Mouse (Mus musculus) ovary, adult 18-20 months (tissue): Measurements from ENCODE around the gene Med12l.
"Not testable (repeated sequence)": the region's sequence is repeated elsewhere in the genome, so short reads cannot be mapped to it uniquely, and the experiment has no call there.

Experiments
- DNase-seq: peaks from one replicate; pipeline ENCODE4 v3.0.0; 2022; ENCODE audit warnings: low spot score, mixed read lengths

The Med12l gene

DNA sequence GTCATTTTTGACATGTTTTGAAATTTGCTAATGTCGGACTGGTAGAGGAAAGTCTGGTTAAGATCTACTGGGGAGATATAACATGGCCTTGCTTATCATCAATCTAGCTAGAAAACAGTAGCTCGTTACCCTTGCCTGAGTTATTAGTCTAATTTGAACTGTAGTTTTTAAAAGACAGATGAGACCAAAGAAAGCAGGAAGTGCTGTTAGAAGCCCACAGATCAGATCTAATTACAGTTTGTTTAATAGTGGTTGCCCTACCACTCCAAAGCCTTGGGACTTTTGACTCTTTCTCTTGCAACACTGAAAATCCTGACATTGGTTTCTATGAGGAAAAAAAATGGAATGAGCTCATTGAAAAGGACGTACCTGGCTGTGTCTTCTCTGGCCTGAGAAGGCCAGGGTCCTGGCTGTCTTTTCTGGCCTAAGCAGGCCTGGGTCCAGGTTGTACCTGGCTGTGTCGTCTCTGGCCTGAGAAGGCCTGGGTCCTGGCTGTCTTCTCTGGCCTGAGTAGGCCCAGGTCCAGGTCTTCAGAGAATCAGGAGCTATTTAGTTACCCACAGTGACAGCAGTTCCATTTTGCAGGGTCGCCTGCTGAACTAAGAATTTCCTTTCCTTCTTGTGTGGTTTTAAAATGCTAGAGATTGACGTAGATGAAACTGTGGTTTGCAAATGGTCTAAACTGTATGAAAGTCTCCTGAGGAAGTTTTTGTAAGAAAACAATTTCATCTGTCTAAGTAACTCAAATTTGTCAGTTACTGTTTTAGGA is 95.8 kb downstream of the Med12l start, which contains the start of gene Gpr171:
Gene Gpr171 (minus strand): TSS at position 604 of the 769 bp plus-strand sequence.
- DNase-seq: no peak

DNA sequence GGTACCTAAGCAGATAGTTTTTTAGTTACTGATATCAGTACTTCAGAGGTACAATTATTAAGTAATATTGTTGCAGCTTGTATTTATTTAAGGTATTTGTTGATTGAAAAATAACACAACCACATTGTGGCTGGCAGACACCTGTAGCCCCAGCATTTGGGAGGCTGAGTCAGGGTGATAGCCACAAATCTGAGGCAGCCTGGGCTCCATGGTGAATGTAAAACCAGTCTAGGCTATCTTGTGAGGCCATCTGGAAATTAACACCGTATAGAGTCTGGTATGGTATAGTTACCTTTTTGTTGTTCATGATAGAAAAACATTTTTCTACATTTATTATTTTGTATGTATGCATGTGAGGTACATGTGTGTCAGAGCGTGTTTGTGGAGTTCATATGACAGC is 96.5 kb downstream of the Med12l start:
- no peak for DNase-seq

DNA sequence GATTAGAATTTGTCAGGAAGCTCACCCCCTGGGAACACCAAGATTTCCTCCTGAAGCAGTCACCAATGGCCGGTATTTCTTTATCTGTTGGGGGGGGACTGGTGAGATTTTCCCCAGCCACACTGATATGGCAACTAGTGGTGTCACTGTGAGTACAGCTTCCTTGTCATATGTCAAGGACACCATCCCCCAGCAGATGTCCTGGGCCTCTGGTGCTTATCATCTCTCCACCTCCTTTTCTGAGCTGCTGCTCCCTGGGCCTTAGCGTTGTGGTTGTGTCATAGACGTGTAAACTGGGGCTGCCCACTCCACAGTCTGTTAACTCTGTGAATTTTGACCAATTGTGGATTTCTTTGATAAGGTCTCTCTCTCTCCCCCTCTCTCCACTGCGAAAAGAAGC is 98.8 kb downstream of the Med12l start:
- no peak for DNase-seq

DNA sequence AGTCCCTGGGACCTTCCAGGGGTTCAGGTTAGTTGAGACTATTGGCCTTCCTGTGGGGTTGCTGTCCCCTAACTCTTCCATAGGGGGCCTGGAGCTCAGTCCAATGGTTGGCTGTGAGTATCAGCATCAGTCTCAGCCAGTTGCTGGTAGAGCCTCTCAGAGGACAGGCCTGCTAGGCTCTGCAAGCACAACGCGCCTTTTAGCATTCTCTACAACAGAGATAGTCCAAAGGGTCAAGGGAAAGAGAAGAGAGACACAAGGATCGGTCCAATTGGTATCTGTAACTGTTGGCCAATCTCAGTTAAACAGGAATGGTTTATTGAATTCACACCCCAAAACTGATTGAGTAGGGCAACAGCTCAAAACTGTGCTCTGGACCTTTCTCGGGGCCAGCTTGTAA is 101.8 kb downstream of the Med12l start:
- DNase-seq: no peak

DNA sequence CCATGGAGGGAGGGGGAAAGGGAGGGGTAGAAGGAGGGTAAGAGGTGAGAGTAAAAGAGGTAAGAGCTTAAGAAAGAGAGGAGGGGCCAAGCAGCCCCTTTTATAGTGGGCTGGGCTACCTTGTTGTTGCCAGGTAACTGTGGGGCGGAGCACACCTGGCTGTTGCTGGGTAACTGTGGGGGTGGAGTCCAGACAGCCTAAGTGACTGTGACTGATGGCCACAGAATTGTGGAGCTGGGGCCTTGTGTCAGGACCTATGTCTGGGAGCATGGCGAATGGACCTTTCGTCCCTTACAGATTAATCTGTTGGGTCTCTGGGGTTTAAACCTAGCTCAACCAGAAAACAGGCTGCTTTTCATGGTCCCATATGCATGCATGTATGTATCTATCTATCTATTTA is 104.2 kb downstream of the Med12l start:
- DNase-seq: not testable (repeated sequence)

DNA sequence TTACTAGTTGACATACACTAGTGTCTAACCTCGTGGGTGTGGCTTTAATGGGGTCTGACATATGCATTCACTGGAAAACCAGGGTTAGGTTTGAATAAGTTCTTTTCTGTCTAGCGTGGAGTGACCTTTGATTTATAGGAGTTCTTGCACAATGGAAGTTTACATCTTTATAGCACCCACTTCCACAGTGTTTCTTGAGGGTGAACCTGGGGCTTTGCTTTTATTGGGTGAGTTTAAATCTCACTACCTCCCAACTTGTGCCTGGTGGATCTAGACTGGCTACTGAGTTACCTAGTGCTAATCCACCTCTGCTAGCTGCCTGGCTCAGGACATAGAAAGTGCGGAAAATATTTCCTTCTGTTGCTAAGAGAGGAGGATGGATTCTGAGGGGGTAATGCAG is 106.3 kb downstream of the Med12l start:
- no peak for DNase-seq

DNA sequence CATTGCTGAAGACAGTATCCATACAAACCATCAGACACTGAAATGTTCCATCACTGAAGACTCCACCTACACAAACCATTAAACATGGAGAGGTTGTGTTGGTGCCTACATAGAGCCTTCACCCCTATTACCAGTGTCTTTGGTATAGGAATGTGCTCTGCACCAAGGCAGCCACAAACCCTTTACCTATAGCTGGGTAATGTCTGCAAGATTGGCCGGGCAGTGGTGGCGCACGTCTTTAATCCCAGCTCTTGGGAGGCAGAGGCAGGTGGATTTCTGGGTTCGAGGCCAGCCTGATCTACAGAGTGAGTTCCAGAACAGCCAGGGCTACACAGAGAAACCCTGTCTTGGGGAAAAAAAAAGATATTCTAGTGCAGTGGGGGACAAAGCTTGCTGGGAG is 107.7 kb downstream of the Med12l start:
- DNase-seq: not testable (repeated sequence)

DNA sequence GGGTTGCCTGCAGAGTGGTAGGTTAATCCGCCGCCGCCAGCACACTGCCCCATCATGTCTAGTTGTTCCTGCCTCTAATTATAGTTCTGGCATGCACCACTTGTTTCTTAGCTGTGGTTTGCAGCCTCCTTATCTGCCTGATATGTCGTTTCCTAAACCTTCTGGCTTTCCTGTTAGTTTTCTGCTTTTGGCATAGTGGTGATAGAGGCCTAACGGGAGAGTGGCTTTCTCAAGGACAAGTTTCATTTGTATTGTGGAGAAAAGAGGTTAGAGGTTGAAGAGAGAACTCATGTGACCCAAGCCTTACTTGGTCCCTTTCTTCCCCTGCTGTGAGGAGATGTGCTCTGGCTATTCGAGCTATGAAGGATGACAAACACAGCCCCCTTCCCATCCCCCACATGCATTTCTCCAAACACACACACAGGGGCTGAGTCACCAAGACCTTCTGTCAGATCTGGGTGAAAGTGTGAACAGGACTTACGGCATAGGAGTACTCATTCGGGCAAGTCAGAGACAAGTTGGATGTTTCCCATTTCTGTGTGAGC is 108.4 kb downstream of the Med12l start:
- DNase-seq: peak; percentile 23

DNA sequence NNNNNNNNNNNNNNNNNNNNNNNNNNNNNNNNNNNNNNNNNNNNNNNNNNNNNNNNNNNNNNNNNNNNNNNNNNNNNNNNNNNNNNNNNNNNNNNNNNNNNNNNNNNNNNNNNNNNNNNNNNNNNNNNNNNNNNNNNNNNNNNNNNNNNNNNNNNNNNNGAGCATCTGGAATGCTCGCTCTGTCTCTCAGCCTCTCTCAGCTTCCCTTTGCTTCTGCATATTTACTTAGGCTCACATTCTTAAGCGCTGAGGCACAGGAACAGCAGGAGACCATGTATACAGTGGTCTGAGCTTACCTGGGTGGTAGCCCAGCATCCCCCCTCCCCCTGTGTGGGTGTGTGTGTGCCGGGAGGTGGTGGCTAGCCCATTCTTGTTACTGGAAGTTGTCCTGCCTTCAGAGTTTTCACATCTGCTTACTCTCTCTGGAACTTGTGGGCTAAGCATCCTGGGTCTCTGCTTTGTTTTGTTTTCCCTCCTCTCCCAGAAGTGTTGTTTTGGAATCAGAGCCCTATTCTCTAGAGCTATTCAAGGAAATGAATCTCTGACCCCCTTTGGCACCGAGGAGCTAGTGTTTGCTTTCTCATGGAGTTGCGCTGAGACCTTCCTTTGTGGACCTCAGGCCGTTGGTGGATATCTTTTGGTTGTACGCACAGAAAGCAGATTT is 115.6 kb downstream of the Med12l start:
- DNase-seq: no peak

DNA sequence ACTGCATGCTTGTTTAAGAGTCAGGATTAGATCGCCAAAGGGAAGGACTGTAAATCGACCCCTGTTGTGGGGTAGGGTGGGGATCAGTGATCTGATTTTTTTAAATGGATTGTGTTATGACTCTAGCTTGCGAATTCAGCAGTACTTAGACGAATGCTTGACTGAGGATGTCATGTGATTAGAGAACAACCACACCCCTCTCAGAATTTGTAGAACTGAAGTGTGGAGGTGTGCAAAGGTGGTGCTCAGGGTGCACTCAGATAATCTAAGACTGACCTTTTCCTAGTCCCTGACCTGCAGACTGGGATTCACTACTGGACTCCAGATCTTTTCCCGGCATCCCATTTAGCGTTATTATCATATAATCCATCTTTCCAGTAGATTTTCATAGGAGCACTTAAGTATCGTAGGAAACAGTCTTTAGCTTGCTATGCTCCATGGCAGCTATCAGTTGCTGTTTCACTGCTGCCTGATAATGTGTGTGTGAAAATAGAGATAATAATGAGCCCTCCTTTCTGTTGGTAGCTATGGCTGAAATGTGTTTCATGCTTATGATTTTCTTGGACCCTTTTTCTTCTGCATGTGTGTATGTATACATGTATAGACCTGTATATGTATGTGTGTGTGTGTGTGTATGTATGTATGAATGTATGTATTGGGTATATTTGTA is 116.3 kb downstream of the Med12l start:
- DNase-seq: no peak

DNA sequence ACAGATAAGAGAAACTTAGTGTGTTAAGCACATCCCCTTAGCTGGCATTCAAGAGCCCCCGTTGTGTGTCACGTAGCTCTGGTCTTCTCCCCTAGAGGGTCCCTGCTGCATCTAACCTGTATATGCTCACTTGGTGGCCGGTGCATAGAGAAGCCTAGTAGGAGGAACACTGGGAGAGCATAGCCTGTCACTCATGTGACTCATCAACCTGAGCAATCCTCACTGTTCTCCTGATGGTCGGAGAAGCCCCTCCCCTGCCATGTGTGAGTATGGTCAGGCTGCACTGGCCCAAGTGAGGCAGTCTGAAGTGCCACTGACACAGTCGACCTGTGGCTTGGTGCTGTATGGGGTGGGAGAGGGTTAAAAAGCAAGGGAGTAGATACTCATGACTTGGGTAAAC is 119.4 kb downstream of the Med12l start:
- no peak for DNase-seq

DNA sequence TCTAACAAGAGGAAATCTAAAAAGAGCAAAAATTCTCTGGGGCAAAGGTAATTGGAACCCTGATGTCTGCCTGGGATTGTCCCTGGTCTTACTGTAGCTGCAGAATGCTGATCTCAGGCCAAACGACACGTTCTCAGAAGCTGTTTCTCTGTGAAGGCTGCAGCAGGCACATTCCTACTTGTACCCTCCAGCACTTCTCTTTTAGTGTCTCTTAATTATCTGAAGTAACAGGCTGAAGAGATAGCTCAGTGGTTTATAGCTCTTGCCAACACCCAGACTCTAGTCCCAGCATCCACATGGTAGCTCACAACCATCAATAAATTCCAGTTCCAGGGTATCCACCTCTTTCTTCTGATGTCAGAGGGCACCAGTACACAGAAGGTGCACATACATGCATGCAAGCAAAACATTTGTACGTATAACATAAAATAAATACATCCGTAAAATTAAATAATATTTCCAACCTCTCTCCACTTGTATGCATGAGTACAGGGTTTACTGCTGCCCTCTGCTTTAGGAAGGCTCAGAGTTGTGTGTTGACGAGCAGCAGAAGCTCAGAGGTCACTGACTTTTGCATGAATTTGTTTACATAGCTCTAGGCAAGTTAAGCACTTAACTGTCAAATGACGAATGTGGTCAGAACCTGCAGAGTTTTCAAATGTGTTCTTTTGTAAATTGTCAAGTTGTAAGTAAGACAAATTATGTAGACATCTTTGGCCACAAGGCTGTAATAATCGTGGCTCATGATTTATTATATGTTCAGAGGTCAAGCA is 120.3 kb downstream of the Med12l start:
- DNase-seq: no peak

DNA sequence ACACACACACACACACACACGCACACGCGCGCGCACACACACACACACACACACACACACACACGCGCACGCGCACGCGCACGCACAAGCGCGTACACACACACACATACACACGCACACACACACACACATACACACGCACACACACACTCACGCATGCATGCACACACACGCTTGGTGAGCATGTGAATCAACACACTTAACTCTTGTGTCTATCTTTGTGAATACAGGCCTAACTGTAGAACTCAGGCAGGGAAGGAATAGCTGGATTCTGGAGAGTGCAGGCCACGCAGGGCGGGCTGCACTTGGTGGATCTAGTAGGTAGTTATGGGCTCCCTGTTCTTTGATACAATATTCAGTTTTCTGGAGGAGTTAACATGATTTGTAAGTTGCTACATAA is 123.1 kb downstream of the Med12l start:
- DNase-seq: no peak

DNA sequence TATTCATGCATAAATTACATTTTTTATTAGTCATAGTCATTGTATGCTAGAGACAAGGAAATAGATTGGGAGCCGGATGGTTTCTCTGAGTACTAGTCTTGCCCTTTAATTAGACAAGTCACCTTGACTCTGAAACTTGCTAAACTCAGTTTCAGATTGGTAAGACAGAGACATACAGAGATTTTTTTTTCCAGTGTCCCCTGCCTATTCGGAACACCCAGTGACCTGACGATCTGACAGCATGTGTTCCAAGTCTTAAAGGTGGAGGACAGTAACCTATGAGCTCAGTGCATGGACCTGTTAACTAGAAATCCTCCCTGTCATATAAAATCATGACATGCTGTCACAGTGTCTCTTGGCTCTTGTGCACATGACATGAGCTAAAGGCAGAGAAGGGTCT is 123.9 kb downstream of the Med12l start:
- DNase-seq: no peak

DNA sequence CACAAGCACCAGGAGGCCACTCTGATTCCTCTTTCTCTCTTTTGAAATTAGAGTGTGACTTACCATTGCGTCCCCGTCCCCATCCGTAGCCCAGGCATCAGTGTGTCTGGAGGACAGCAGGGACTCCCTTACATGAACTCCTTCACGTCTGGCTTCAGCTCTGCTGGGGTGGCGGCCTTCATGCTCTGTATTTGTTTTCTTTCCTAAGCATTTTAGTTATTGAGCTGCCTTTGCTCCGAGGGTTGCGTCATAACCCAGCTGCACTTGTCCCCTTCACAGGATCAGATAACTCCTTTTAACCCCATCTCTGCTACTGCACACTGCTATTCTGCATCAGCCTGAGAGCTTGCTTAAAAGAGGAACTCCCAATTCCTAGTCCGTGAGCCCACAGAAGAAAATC is 124.8 kb downstream of the Med12l start:
- no peak for DNase-seq

DNA sequence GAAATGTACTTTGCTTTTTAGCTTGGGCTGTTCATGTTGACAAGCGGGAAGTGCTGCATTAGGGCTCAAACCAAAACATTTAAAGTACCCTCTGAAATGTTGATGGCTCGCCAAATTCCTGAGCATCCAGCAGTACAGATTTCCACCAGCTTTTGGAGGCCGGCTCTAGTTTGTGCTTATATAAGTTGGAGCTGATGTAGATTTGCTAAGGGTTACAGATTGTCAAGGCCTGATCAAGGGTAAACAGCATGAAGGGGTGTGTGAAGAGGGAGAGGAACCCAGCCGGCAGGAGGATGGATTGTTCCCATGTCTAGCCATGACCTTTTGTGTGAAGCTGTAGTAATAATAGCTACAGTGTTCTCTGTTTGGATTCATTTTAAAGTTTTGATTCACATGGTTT is 125.5 kb downstream of the Med12l start:
- no peak for DNase-seq

DNA sequence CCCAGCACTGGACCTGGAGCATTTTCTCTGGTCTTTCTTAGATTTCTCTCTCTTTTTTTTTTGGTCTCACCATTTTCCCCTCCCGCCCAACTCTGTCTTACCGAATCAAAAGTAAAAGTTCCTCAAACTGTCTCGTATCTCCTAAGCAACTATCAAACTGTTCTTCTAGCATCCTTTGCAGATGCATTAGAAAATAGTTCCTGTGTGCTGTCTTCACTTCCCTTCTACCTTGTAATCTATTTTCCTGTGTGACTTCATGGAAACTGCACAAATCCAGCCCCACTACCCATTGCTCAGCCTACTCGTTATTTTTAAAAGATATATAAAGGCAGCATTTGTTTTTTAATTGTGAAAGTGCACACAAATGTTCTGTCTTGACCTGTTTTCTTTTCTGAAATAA is 126.3 kb downstream of the Med12l start:
- no peak for DNase-seq

DNA sequence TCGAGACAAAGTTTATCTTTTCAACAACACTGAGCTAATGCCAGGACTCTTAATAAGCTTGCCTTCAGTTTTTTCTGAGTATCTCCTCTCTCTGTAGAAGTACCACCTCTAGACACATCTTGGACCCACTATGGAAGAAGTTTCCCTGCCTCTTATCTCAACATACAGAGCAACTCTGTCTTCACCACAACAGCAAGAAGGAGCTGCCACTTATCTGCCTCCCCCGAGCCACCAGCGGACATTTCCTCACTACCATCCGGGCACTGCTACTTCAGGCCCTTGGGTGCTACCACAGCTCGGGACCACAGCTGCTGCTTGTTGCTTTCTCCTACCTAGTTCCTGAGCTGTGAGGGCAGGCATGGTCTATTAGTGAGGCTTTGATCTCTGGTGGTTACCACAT is 127.6 kb downstream of the Med12l start:
- no peak for DNase-seq

DNA sequence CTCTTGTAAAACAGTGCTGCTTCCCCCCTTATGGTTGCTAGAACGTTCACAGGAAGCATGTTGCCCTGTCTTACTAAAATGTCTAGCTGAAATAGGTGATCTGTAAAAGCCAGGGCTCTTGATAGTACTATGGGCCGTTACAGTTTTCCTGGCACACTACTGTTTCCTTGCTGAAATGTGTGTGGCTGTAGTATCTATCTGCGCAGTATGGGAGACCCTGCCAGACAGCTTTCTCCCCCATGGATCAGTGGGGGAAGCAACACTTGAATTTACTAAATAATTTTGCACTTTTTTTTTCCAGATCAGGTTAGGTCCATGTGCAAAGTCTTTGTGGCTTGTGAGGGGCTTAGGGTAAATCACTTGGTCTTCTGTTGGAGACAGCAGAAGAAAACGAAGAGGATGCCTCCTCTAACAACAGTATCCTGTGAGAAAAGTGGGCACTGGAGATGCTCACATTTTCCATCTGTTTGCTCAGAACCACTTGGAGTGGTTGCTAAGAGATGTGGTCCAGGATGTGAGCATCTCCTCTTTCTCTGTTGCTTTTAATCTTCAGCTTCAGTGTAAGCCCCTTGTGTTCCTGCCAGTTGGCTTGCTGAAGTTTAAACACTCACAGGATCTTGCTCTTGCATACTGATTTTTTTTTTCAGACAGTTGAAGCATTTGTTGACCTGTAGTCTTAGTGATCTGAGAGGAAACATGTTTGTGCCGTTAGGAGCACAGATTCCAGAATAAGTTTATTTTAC is 130.5 kb downstream of the Med12l start:
- DNase-seq: no peak

DNA sequence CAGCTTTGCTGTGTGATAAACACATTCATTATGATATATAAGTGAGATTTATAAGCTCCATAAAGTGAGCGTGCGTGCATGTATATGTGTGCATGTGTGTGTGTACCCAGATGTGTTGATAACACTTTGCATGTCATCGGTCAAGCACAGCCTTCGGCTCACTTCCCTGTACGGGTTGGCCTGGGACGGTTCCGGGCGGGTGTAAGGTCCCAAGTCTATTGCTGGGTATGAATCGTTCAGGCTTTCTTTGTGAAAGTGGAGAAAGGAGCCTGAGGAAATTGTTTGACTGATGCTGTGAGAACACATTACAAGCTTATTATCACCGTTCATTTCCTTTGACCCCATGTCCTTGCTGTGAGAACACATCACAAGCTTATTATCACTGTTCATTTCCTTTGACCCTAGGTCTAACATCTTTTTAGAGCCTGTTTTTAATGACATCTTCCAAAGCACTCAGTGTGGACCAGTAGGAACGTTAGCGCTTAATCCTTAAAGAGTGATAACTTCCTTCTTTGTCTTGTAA is 133.4 kb downstream of the Med12l start:
- no peak for DNase-seq

DNA sequence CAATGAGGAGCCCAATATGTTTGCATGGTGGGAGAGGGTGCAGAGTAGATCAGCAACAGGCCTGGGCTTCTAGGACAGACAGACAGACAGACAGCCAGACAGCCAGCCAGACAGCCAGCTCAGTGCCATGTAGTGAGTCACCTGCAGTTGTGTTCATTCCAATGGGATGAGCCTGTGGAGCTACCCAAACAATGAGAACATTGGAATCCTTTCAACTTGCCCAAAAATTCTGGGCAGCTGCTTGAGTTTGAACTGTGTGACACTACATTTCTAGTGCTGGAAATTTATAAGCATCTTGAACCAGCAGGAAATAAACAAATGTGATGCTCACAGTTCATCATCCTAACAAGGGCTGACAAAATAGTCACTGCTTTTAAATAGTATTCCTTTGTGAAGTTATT is 134.0 kb downstream of the Med12l start:
- DNase-seq: no peak
